Mouse (Mus musculus): ENCODE data around the gene Asic2.

Gene Asic2

DNA sequence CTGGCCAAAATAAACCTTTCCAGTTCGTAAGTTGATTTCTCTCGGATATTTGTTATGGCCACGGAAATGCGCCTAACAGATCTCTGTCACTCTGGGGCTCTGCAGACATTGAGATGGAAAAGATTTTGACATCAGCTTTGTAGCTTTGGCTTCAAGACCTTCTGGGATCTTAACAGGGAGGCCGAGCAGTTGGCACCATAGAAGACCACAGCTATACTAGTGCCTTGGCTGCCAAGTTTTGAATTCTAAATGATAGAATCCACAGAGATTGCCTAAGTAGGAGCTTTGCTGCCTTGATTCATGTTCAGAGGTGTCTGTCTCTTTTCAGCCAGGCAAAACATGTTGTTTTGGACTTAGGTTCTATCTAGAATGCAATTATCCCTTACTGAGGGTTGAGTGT lies 217.4 kb downstream of the Asic2 start:
- TF ChIP-seq GATA4 (IDR thresholded peaks at IDR 0.05; ENCODE audit: insufficient replicate concordance, low read length): no peak

DNA sequence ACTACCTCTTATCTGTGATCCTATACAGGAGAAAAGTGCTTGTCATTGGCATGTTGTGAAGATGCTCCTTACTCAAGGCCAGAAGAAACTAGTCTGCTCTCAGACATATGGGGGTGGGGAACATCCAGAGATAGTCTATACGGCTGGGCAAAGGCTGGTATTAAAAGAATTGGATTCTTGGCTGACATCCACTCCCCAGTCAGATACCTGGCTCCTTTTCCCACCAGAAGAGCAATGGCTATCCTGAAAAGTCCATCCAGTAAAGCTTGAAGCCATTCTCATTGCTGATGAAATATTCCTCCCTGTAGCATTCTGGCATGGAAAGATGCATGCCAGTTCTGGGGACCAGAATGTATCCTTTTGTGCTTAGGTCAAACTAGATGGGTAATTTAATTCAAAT lies 218.2 kb downstream of the Asic2 start:
- TF ChIP-seq GATA4 (IDR thresholded peaks at IDR 0.05; ENCODE audit: insufficient replicate concordance, low read length): no peak

DNA sequence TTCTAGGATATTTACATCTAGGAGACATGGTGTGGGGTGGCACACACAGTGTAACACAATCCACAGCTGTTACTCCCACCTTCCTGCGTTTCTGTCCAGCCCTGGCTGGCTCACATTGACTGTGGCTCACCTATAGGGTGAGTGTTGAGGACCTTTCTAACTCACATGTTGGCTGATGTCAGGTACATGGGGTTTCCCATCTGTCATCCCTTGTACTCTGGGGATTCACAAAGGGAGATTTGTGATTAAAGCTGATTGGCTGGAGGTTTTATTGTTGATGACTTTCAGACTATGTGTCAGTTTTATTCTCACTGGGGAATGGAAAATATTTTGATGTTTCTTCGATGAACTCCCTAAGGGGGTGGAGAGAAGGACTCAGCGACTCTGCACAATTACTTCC lies 229.3 kb downstream of the Asic2 start:
- TF ChIP-seq GATA4 (IDR thresholded peaks at IDR 0.05; ENCODE audit: insufficient replicate concordance, low read length): no peak

DNA sequence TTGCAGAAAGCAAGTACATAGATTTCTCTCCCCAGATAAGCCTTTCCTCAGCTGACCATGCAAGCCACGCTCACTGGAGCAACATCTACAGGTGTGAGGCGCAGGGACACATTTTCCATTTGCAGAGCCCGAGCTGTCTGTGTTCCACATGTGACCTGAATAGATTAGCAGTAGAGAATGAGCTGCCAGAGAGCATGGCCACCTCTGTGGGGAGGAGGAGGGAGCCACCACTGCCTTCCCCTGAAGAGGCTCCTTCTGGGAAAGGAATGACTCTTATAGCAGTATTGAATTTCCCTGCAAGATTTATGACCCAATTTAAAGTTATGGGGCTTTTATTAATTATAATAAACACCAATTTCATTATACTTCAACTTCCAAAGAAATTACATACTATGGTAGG lies 230.5 kb downstream of the Asic2 start:
- TF ChIP-seq GATA4 (IDR thresholded peaks at IDR 0.05; ENCODE audit: insufficient replicate concordance, low read length): no peak

DNA sequence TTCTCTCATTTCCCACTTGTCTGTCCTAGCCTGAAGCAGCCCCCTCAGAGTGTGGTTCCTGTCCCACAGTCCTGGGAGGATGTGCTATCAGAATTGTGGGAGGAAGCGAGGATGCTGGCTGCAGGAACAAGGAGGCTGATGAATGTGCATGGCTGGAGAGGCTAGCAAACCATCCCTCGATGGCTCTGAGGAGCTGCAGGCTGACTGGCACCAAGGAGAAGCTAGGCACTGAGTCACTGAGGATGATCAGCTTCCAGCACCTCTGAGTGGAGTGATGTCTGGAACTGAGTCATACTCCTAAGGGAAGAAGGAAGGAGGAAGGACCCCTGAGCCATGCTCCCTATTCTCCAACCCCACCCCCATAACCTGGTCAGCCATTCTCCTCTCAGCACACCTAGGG lies 246.2 kb downstream of the Asic2 start:
- no peak for TF ChIP-seq GATA4 (IDR thresholded peaks at IDR 0.05; ENCODE audit: insufficient replicate concordance, low read length)

DNA sequence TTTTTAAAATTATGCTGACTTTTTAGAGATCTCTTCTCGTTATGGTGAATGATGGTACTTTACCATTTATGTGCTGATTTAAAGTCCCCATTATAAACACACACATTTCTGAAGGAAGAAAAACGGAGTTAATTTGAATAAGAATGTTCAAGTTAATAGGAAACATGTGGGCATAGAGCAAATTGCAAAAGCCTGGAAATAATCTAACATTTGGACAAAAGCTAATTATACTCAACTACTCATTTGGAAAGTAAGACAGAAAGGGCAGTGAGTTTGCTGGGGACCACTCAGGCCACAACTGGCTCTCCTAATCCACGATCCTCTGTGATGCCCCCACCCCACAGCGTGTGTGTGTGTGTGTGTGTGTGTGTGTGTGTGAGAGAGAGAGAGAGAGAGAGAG lies 253.5 kb downstream of the Asic2 start:
- no peak for TF ChIP-seq GATA4 (IDR thresholded peaks at IDR 0.05; ENCODE audit: insufficient replicate concordance, low read length)

DNA sequence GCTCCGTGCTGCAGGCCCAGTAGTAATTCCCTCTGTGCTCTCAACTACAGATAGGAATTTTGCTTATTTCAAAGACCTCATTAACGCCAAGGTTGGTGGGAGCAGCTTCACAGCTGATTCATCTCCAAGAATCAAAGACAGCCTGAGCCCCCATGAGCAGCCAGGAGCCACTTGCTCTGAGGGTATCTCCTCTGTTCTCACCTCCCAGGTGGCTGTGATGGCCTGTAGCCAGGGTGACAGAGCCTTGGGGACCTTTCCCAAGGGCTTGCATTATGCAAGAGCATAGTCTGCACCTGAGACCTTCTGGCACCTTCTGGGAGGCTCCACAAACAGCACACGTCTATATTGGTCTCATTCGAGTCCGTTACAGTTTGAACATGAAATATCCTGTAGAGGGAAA lies 261.3 kb downstream of the Asic2 start:
- no peak for TF ChIP-seq GATA4 (IDR thresholded peaks at IDR 0.05; ENCODE audit: insufficient replicate concordance, low read length)

DNA sequence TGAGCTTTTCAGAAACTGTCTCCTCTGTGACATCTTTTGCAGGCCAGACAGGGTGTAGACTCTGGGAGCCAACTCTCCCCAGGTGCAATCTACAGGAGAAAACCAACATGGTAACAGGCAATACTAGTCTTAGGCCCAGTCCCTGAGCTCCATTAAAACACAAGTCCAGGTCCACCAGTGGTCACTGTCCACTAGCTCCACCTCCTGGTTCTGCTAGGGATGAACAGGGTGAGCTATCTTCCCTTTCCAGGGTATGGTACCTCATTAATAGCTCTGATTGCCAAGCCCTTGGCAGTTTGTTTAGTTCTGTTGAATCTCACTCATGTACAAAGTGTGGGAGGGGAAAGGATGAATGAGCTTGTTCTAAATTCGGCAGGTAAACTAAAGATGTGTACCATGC lies 270.2 kb downstream of the Asic2 start:
- no peak for TF ChIP-seq GATA4 (IDR thresholded peaks at IDR 0.05; ENCODE audit: insufficient replicate concordance, low read length)

DNA sequence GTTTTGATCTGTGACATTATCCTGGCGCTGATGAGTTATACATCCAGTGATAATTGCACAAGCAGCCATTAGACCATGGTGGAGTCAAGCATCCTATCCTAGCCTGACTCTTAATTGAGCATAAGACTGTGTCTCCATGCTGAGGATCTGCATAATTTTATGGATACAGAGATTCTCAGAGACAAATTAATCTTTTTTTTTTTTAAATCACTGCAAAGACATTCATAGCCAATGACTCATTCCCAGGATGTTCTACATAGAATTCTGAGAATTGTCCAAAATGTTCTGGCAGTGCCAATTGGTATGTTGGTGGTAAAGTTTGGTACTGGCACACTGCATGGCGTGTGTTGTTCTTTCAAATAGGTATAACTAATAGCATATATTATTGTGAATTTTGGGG lies 272.8 kb downstream of the Asic2 start:
- no peak for TF ChIP-seq GATA4 (IDR thresholded peaks at IDR 0.05; ENCODE audit: insufficient replicate concordance, low read length)

DNA sequence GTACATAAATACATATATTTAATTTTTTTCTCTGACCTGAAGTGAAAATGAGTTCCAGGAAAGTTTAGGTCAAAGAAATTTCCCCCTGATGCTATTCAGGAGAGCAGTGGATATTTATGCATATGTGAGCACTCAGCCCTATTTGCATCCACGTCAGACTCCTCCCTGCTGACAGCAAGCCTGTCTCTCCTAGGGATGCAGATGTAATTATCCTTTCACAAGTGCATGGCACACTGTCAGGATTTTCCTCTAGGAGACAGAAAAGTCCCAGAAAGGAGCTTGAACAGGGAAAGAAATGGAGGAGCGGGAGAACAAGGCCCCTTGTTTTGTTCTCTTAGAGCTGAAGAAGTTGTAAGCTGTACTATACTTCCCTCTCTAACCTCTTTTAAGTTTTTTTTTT lies 287.7 kb downstream of the Asic2 start:
- no peak for TF ChIP-seq GATA4 (IDR thresholded peaks at IDR 0.05; ENCODE audit: insufficient replicate concordance, low read length)

DNA sequence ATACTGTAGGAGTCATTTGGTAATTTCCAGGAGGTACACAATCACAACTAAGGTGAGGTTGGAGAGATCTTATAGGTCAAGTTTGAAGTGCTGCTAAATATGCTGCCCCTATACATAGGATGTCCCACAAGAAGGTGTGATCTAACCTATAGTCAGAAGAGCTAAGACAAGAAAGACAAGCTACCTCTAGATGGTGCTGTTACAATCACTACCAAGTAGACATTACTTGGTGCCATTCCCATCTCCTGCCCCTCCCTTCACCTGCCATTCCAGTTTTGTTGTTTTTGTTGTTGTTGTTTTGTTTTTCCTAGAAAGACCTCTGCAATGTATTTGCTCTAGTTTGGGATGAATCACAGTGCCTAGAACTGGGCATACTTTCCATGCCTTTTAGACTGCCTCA lies 296.5 kb downstream of the Asic2 start:
- no peak for TF ChIP-seq GATA4 (IDR thresholded peaks at IDR 0.05; ENCODE audit: insufficient replicate concordance, low read length)

DNA sequence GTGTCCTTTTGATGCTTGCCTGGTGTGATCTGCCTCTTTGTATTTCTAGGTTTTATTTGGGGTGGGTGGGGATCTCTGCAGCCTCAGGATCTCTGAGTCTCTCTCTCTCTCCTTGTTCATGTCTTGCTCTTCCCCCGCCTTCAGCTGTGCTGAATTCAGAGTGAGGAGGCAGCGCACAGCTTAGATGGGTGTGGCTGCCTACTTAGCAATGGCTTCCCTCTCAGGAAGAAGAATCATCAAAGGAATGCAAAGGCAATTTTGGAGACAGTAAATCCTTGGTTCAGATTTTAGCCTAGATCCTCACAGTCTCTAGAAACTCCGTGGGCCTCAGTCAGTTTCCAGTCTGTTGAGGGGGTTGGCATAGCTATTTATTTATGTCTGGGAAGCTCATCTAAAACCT lies 297.8 kb downstream of the Asic2 start:
- TF ChIP-seq GATA4 (IDR thresholded peaks at IDR 0.05; ENCODE audit: insufficient replicate concordance, low read length): no peak

DNA sequence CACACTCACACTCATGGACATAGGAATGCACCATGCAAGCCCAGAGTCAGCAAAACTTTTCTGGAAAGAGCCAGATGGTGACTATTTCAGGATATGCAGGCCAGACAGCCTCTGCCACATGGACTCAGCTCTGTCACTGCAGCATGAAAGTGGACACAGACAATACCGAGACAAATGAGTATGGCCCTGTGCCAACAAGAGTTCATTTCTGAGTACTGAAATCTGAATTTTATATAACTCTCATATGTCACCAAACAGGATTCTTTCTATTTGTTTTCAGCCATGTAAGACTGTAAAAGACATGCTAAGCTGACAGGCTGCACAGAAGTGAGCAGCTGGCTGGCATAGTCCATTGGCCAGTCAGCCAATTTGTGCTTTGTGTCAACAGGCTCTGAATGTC lies 309.4 kb downstream of the Asic2 start:
- no peak for TF ChIP-seq GATA4 (IDR thresholded peaks at IDR 0.05; ENCODE audit: insufficient replicate concordance, low read length)

DNA sequence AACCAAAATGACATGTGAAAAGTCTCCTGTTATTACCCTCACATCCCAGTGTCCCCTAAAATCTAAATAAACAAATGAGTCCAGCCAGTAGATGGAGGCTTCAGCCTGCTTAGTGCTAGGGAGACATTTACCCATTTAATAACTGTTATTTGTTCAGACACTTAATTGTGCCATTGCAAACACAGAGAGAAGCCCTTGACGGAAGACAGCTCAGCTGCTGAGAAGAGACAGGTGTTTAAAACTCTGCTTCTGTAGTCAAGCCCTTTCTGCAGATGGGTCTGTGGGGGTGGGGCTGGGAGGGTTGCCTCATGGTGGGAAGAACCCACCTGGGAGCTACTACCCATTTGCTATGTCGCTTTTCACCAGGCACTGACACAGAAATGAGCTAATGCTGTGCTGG lies 311.1 kb downstream of the Asic2 start:
- no peak for TF ChIP-seq GATA4 (IDR thresholded peaks at IDR 0.05; ENCODE audit: insufficient replicate concordance, low read length)

DNA sequence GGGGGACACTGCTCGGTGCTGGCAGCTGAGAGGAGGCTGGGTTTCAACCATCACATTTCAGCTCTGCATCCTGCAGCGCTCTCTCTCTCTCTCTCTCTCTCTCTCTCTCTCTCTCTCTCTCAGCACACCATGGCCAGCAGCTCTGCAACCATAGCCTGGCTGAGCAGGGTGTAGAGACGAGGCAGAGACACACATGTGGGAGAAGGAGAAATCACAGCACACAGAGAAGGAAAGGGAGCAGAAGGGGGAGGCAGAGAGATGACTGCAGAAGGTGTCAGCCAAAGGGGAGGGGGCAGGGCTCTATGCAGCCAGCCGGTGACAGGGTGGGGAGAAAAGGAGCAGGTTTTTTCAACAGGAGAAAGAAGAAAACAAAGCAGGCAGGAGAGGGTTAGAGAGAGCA lies 320.4 kb downstream of the Asic2 start:
- no peak for TF ChIP-seq GATA4 (IDR thresholded peaks at IDR 0.05; ENCODE audit: insufficient replicate concordance, low read length)

DNA sequence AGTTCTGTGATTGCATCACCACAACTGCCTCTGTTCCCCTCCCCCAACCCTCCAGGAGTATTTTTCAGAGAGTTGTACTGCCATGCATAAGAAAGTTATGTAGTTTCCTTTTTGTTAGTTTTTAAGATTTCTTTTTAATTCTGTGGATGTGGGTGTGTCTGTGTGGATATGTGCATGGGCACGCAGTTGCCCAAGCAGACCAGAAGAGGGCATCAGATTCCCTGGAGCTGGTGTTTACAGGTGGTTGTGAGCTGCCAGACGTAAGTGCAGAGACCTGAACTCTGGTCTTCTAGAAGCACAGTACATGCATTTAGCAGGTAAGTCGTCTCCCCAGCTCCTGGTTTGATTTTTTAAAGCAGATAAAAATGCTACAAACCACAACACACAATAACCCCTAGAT lies 322.7 kb downstream of the Asic2 start:
- no peak for TF ChIP-seq GATA4 (IDR thresholded peaks at IDR 0.05; ENCODE audit: insufficient replicate concordance, low read length)

DNA sequence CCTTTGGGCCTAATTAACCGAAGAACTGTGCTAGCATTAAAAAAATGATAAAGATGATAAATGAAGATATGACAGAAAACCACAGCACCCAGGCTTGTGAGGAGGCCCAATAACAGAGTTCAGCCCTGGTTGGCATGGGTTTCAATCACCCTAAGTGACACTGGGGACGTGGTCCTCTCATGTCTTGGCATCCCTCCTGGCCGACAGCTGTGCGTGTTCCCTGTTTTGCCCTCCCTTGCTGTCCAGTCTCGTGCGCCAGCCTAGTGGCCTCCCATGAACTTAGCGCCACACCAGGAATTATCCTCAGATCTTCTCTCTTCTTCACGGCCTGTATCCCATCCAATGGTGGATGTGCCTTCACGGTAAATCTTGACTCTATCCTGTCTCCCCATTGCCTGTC lies 331.9 kb downstream of the Asic2 start:
- TF ChIP-seq GATA4 (IDR thresholded peaks at IDR 0.05; ENCODE audit: insufficient replicate concordance, low read length): no peak
